Mouse (Mus musculus): Measurements from ENCODE around the gene Col23a1.

- TF ChIP-seq CTCF (IDR thresholded peaks at IDR 0.05; ENCODE audit: extremely low read depth, insufficient read length, insufficient replicate concordance, low read depth, low read length), result peak; percentile 49; the same call in 1 of the 2 replicates
- peak; percentile 78 for TF ChIP-seq POLR2A (IDR thresholded peaks at IDR 0.05; ENCODE audit: low read depth, low read length)
Measured at GRCm38 (mm10) chr11:51584431-51585248, 294.9 kb downstream of the Col23a1 start, which contains the start of gene Phykpl.
